Mouse (Mus musculus) adrenal gland, postnatal 14 days (tissue): ENCODE results near the gene Mgst2. TPM values are rescaled to one million over a fixed set of nuclear protein-coding genes. Genes with fewer than 3 reads are reported as not detected.

ENCODE experiments used
- DNase-seq: peaks from one replicate; pipeline ENCODE4 v3.0.0; 2021; ENCODE audit warnings: mixed read lengths
- total RNA-seq: library from RNA; stranded (reverse); gene quantifications from 2 replicates; pipeline ENCODE4 v1.2.3, GENCODE M21; 2021

The Mgst2 gene
- total RNA-seq, 1 experiment from 2014 or later, result 71.2 TPM

- DNase-seq, result peak; percentile 86
Observed at GRCm38 (mm10) chr3:51701281-51701751, 41.2 kb downstream of the Mgst2 start.

- no peak for DNase-seq
Observed at GRCm38 (mm10) chr3:51701950-51702349, 41.8 kb downstream of the Mgst2 start.

GRCm38 (mm10) chr3:51702701-51703286, 42.6 kb downstream of the Mgst2 start:
- DNase-seq, result no peak

GRCm38 (mm10) chr3:51703478-51703877, 43.3 kb downstream of the Mgst2 start:
- DNase-seq, result no peak

GRCm38 (mm10) chr3:51705220-51705619, 45.1 kb downstream of the Mgst2 start:
- DNase-seq, result peak; percentile 33

- DNase-seq, result no peak
Observed at GRCm38 (mm10) chr3:51708375-51708745, 48.2 kb downstream of the Mgst2 start.

- DNase-seq, result peak; percentile 89
Observed at GRCm38 (mm10) chr3:51708746-51709411, 48.7 kb downstream of the Mgst2 start.

GRCm38 (mm10) chr3:51712382-51712781, 52.2 kb downstream of the Mgst2 start:
- no peak for DNase-seq

- DNase-seq, result no peak
Observed at GRCm38 (mm10) chr3:51713233-51713632, 53.1 kb downstream of the Mgst2 start.

GRCm38 (mm10) chr3:51714469-51714868, 54.3 kb downstream of the Mgst2 start:
- DNase-seq, result no peak

- no peak for DNase-seq
Observed at GRCm38 (mm10) chr3:51717455-51717854, 57.3 kb downstream of the Mgst2 start.

GRCm38 (mm10) chr3:51717909-51718308, 57.7 kb downstream of the Mgst2 start:
- no peak for DNase-seq

GRCm38 (mm10) chr3:51719373-51719772, 59.2 kb downstream of the Mgst2 start:
- DNase-seq, result no peak

- no peak for DNase-seq
Observed at GRCm38 (mm10) chr3:51719982-51720381, 59.8 kb downstream of the Mgst2 start.

- DNase-seq, result no peak
Observed at GRCm38 (mm10) chr3:51726257-51726656, 66.1 kb downstream of the Mgst2 start.

- no peak for DNase-seq
Observed at GRCm38 (mm10) chr3:51727487-51727886, 67.3 kb downstream of the Mgst2 start.

GRCm38 (mm10) chr3:51727968-51728367, 67.8 kb downstream of the Mgst2 start:
- DNase-seq, result no peak

- no peak for DNase-seq
Observed at GRCm38 (mm10) chr3:51728456-51728855, 68.3 kb downstream of the Mgst2 start.

GRCm38 (mm10) chr3:51729109-51729918, 69.2 kb downstream of the Mgst2 start:
- no peak for DNase-seq

GRCm38 (mm10) chr3:51730662-51731061, 70.5 kb downstream of the Mgst2 start:
- no peak for DNase-seq

- no peak for DNase-seq
Observed at GRCm38 (mm10) chr3:51731949-51732636, 71.9 kb downstream of the Mgst2 start.
